Mouse (Mus musculus) adrenal gland, adult 8-10 months (tissue): Measurements from ENCODE around the gene Tnfrsf1a. TPM values are rescaled to one million over a fixed set of nuclear protein-coding genes. Genes with fewer than 3 reads are reported as not detected.
A peak's percentile ranks its signal among the peaks of the same experiment; 100 is the strongest.

Source experiments
- DNase-seq: peaks from one replicate; pipeline ENCODE4 v3.0.0; 2022
- total RNA-seq, 4 experiments: library from RNA; stranded (reverse); gene quantifications; 2 replicates each; pipeline ENCODE4 v1.2.4; 2022

Tnfrsf1a gene
- total RNA-seq, 4 experiments from 2014 or later = 194 to 259 (median 215) TPM

DNA sequence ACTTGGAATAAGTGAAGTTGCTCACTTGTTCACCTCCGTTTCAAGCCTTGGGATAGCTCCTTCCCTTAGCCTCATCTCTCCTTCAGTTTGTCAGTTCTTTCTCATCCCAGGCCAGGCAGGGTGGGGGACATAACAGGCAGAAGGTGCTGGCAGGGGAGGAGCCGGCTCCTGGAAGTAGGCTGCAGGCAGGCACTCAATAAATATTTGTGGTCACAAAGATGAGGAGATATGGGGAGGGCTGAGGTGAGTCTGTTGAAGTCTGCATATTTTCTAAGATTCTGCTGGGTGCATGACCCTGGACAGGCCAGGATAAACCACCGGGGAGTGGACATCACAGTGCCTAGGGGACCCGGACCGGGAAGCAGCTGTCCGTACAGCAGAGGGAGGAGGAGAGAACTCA is 25.6 kb upstream of the Tnfrsf1a start:
- DNase-seq = no peak

- peak; percentile 52 for DNase-seq
Measured at GRCm38 (mm10) chr6:125325337-125325736, 23.8 kb upstream of the Tnfrsf1a start.

DNA sequence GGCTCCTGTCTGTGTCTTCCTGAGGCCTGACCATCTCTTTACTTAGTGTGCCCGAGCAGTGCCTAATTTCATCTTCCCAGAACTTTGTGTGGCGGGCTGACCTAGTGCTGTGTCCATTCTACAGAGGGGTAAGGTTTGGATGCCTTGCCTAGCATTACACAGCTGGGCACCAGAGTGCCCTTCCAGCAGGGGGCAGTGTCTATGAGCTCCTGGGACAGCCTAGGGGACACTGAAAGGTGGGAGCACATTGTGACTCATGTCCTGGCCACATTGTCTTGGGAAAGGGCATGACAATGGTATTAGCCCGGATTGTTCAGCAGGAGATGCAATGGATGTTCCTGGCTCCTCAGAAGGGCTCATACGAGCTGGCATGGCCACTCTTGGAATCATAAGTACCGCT is 20.9 kb upstream of the Tnfrsf1a start:
- peak; percentile 36 for DNase-seq

- DNase-seq = peak; percentile 94
Measured at GRCm38 (mm10) chr6:125330626-125331326, 18.4 kb upstream of the Tnfrsf1a start.

- DNase-seq = no peak
Measured at GRCm38 (mm10) chr6:125333112-125333899, 15.9 kb upstream of the Tnfrsf1a start.

GRCm38 (mm10) chr6:125334356-125334755 is 14.8 kb upstream of the Tnfrsf1a start:
- DNase-seq = no peak

DNA sequence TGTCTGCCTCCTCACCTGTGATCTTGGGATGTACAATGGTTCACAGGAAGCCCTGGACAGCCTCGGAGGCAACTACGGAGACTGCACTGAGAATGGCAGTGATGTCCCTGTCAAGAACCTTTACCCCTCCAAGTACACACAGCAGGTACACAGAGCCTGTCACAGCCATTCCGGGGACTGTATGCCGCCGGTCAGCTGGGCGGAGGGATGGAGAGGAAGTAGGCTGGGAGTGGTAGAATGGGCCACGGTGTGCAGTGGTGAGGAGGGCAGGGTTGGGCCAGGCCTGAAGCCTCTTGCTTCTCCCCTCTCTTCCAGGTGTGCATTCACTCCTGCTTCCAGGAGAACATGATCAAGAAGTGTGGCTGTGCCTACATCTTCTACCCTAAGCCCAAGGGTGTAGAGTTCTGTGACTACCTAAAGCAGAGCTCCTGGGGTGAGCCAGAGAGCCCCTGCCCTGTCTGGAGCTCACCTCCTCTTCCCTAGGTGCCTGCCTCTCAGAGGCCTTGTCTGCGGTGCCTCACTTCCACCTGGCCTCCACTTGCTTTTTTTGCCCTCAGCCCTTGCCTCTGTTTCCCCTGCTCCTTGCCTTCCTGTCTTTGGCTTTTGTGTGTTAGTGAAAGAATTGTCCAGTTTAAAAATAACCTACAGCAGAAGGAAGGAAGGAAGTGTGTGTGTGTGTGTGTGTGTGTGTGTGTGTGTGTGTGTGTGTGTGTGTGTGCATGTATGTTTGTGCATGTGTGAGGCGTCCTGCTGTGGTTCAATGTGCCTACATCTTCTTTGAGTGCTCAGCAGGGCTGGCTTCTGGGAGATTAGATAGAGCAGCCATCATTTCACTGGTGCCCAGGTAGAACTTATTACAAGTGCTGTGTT is 10.1 kb upstream of the Tnfrsf1a start:
- DNase-seq = no peak

DNA sequence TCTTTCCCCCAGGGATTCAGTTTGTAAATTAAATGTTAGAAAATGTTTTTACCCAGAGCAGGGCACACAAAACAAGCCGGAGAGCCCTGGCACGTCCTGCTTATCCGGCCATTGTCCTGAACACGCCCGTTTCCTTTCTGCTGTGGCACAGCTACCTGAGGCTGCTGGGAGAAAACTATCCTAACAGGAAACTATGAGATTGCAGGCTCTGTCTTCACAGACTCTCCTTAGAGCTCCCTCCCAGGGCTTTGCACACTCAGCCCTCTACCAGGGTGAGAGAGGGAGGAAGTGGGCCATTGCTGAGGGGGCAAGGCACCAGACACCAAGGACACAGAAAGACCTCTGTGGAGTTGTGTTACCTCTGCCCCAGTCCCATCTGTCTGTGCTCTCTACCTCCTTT is 8.9 kb upstream of the Tnfrsf1a start:
- DNase-seq = no peak

DNA sequence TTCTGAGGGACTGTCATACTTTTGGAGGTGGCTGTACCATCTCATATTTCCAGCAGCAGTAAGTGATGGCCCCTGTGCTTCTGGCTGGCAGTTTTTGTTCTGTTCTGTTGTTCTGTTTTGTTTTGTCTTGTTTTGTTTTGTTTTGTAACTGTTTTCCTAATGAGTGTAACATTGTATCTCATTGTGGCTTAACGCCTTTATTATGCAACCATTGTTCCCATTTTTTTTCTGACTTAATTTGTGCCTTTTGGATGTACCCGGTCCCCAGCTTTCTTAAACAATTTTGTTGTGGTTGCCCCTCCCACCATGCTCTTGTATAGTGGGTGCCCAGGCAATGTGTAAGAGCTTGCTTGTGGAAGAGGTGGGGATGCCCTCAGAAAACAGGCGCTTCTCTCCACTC is 7.0 kb upstream of the Tnfrsf1a start:
- DNase-seq = no peak

DNA sequence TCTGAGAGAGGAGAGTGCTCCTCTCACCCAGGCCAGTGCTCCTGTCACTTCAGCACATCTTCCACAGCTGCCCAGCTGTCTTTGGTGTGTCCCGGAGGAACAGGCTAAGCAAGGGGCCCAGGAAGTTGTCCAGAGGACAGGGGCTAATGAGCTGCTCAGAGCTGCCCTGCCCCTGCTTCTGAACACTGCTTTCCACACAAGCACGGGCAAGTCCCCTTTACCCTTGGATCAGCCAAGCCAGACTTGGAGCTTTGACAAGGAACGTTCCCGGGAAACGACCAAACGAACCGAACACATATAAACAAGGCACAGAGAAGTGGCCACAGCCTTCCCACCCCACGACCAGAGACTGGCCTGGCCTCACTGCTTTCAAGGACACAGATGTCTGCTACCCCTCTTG is 5.1 kb upstream of the Tnfrsf1a start:
- no peak for DNase-seq

DNA sequence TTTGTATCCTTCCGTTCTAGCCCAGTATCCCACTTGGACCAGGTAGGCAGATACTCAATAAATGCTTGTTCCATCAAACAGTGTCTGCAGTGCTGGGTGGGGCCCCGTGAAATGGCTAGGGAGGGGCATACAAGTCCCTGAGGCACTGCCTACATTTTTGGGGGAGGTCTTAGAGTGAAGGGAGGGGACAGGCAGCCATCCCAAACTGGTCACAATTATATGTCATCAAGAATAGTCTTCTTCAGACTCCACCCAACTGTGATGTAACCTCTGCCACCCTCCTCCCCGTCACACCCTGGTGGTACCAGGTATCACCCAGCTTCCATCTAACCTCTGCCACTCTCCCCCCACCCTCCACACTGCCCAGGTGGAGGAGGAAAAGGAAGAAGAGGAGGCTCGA is 4.3 kb upstream of the Tnfrsf1a start:
- DNase-seq = no peak

DNA sequence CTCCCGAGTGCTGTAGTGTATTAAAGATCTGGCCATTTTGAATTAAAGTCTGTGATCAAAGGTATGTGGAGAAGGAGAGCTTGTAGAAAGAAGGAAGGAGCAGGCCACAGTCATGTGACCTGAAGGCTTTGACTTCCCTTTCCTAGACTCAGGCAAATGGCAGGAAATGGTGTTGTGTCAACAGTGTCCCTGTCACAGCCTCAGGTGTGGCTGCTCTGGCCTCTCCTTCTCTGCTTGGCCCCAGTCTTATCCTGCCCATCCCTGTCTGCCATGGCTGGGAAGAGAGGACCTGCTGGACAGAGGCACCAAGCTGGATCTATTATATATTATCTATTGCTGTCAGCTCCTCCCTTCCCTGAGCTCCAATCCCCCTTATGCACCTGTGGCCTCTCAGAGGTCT is 3.5 kb upstream of the Tnfrsf1a start:
- DNase-seq = no peak

GRCm38 (mm10) chr6:125346029-125346428 is 3.1 kb upstream of the Tnfrsf1a start:
- DNase-seq = no peak

DNA sequence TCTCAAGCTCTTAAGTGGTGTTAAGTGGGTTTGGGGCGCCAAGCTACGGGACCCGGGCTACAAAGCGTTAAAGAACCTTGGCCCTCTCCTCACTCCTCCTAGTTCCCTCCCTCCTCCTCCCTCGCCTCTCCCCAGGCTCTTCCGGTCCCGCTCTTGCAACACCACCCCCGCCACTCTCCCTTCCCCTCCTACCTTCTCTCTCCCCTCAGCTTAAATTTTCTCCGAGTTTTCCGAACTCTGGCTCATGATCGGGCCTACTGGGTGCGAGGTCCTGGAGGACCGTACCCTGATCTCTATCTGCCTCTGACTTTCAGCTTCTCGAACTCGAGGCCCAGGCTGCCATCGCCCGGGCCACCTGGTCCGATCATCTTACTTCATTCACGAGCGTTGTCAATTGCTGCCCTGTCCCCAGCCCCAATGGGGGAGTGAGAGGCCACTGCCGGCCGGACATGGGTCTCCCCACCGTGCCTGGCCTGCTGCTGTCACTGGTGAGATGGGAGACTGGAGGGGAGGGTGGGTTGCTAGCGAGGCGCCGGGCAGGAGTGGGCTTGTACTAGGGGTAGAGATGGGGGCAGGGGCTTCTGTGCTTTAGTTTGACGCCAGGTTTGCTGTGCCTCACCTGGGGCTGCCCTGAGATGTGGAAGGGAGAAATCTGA is 541 bp downstream of the Tnfrsf1a start:
- peak; percentile 72 for DNase-seq

DNA sequence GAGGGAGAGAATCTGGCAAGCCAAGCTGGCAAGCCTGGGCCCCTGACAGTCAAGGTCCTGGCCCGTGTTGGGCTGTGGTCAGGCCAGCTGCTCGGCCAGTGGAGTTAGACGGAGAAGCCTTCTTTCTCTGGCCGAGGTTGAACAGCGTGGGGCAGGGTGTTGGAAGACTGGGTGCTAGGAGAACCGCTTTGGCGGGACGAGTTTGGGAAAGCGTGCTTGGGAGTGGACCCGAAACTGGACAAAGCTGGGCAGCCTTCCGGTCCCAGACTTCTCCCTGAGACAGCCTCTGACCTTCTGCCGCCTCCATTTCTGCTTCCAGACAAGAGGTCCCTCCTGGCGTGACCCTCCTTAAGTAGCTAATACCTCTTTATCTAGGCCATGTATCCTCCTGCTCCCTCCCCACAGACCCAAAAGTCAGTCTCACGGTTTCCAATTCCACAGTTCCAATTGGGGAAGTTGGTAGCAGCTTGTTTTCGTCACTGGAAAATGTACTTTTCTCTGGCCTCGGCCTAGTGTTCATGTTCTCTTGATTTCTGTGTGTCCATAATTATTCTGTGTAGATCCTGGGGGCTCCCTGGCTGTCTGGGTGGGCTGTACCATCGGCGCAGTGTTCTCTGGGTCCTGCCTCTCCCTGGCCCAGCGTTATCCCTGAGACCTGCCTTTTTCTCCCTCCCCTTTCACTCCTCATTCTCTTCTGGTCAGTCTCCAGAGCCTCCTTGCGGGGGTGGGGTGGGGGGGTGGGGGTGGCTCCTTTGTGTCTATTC is 1.3 kb downstream of the Tnfrsf1a start:
- no peak for DNase-seq

DNA sequence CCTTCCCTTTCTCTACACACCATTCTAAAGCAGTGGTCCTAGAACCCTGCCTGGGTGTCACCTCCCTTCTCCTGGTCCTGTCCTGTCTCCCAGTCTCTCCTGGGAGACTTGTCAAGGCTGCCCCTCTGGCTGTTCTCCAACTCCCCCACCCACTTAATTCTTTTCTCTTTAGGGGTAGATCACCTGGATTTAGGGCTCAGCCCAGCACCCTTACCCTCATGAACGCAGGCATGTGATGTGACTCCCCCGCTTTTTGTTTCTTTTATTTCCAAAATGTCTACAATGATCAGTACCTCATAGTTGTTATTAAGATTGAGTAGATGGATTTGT is 1.8 kb downstream of the Tnfrsf1a start:
- no peak for DNase-seq

- peak; percentile 87 for DNase-seq
Measured at GRCm38 (mm10) chr6:125351368-125352045, 2.3 kb downstream of the Tnfrsf1a start.

GRCm38 (mm10) chr6:125352046-125352384 is 2.9 kb downstream of the Tnfrsf1a start:
- DNase-seq = no peak

DNA sequence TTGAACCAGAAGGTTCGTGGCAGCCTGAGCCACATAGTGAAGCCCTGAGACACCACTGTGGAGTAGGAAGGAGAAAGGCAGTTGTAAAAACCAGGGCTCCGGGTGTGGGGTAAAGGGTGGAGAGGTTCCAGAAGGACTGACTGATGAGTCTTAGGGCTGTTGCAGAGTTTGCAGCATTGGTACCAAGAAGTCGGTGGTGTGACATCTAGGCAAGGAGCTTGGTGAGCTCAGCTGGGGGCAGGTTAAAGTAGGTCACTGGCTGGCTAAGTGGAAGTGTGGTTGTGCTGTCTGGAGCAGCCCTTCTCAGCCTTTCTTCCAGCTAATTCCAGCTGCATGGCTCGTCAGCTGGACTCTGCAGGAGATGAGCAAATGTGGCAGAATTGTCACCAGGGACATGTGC is 3.6 kb downstream of the Tnfrsf1a start:
- no peak for DNase-seq

DNA sequence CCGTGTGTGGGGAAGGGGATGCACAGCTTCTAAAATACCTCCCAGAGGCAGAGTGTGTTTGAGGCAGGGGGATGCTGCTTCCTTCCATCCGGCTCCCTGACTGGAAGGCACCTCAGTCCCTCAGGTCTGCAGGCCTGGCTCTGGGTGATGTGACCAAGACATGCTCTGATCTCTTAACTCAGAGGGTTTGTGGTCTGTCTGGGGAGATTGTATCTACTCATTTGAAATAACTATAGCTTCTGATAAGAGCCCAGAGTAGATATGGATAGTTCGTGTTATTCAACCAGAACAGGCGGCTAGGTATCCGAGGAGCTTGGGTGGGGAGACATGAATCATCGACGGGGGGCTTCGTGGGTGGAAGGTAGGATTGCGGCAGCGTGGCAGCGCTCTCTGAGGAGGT is 4.1 kb downstream of the Tnfrsf1a start:
- DNase-seq = no peak

DNA sequence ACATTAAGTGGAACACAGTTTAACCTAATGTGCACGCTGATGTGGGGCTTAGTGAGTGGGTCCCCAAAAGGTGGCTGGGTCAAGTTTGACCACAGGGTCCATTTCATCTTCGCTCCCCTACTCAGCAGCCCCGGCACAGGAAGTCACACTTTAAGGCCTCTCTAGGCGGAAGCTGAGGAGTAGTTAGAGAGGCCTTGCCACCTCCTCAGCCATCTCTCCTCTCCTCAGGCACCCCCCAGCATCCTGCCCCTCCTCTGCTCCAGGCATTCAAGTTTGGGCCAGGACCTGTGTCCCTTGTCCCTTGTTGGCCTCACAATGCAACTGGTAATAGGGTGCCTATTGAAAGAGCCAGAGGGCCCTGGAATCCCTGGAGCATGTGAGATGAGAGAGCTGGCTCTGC is 4.5 kb downstream of the Tnfrsf1a start:
- DNase-seq = no peak
